Comparison of ENCODE assay signal across 22 mouse cellular contexts in the genomic region with DNA sequence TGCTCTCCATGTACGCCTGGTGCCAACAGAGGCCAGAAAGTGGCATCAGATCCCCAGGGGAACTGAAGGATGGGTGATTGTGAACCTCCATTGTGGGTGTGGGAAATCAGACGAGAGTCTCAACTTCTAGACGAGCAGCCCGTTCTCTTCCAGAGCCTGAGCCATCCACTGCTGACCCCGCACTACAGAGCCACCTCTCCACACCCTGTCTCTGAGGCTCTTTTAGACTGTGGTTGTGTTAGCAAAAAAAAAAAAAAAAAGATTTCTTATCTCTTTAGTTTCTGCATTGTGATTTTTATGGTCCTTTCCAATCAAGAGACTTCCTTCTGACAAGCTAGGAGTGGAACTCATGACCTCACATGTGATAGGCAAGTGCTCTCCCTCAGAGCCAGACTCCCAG. TPM values are rescaled to one million over a fixed set of nuclear protein-coding genes. Genes with fewer than 3 reads are reported as not detected.
"Had no signal": no experiment of that assay in that cellular context is flagged by ENCODE, and none has a peak within 500 bp of the region (broad histone marks: within the 10 kb centered on the region; RNA-seq: fewer than 3 reads in every experiment).

No protein-coding gene starts in this region.

- H3K27ac ChIP-seq: lung, embryonic 15.5 days; midbrain, embryonic 10.5 days; midbrain, embryonic 12.5 days; neural tube, embryonic 13.5 days; neural tube, embryonic 15.5 days; stomach, embryonic 15.5 days; stomach, postnatal 0 days had no signal

- H3K9me3 ChIP-seq: lung, embryonic 15.5 days; midbrain, embryonic 10.5 days; midbrain, embryonic 12.5 days; neural tube, embryonic 13.5 days; neural tube, embryonic 15.5 days; stomach, embryonic 15.5 days had no signal

- H3K4me1 ChIP-seq: lung, embryonic 15.5 days; midbrain, embryonic 10.5 days; midbrain, embryonic 12.5 days; neural tube, embryonic 13.5 days; neural tube, embryonic 15.5 days; stomach, embryonic 15.5 days had no signal

- H3K27me3 ChIP-seq: lung, embryonic 15.5 days; midbrain, embryonic 12.5 days; neural tube, embryonic 13.5 days; neural tube, embryonic 15.5 days; stomach, embryonic 15.5 days had no signal

- DNase-seq: liver, postnatal 0 days; lung, adult 2 months; lung, postnatal 14 days; lung, postnatal 36 days; midbrain, embryonic 14.5 days; retina, postnatal 1 day; right cerebral cortex, adult 18-20 months; right cerebral cortex, postnatal 25 days; right cerebral cortex, postnatal 4 days; thymus, adult 2 months; thymus, postnatal 25 days; thymus, postnatal 4 days had no signal

- H3K9ac ChIP-seq: liver, postnatal 0 days; lung, embryonic 15.5 days; midbrain, embryonic 12.5 days; neural tube, embryonic 13.5 days; neural tube, embryonic 15.5 days; stomach, embryonic 15.5 days had no signal

- H3K4me2 ChIP-seq: lung, embryonic 15.5 days; midbrain, embryonic 12.5 days; neural tube, embryonic 13.5 days; neural tube, embryonic 15.5 days; stomach, embryonic 15.5 days had no signal

- ATAC-seq: liver, postnatal 0 days; lung, postnatal 0 days; midbrain, embryonic 16.5 days had no signal

- H3K4me3 ChIP-seq: lung, embryonic 15.5 days; midbrain, embryonic 10.5 days; midbrain, embryonic 12.5 days; myocyte; neural tube, embryonic 13.5 days; neural tube, embryonic 15.5 days; stomach, embryonic 15.5 days had no signal

RNA-seq across cellular contexts. Expression of gene Cnr2, which starts 34.2 kb away (rescaled TPM):
- polyA plus RNA-seq: myocyte had no signal
